Mouse (Mus musculus): ENCODE results near the gene Per1.

Per1 gene

GRCm38 (mm10) chr11:69118765-69119164, 23.7 kb downstream of the Per1 start:
- DNase-seq, result peak; percentile 60 to 86

GRCm38 (mm10) chr11:69119446-69120155, 24.6 kb downstream of the Per1 start:
- DNase-seq, result no peak

- no peak for DNase-seq
Observed at GRCm38 (mm10) chr11:69120221-69121000, 25.4 kb downstream of the Per1 start, which contains the start of gene Hes7. Gene Hes7 (plus strand): TSS chr11:69120404.

- DNase-seq, result peak in 1 of 2 experiments; percentile 32
Observed at GRCm38 (mm10) chr11:69121001-69121740, 26.2 kb downstream of the Per1 start.

GRCm38 (mm10) chr11:69121741-69122335, 26.8 kb downstream of the Per1 start:
- no peak for DNase-seq

GRCm38 (mm10) chr11:69122336-69122951, 27.4 kb downstream of the Per1 start, which contains the start of gene 9130213A22Rik:
Gene 9130213A22Rik (minus strand): TSS chr11:69122589.
- peak; percentile 77 to 85 for DNase-seq

GRCm38 (mm10) chr11:69123056-69123692, 28.2 kb downstream of the Per1 start:
- peak; percentile 79 to 85 for DNase-seq

- DNase-seq, result peak; percentile 67 to 79
Observed at GRCm38 (mm10) chr11:69123693-69124497, 28.9 kb downstream of the Per1 start.

- peak in 1 of 2 experiments; percentile 62 for DNase-seq
Observed at GRCm38 (mm10) chr11:69124498-69124847, 29.5 kb downstream of the Per1 start.

GRCm38 (mm10) chr11:69125041-69125851, 30.2 kb downstream of the Per1 start:
- DNase-seq, result peak; percentile 71 to 75

- no peak for DNase-seq
Observed at GRCm38 (mm10) chr11:69125852-69125918, 30.7 kb downstream of the Per1 start, which contains the start of gene Aloxe3. Gene Aloxe3 (plus strand): TSS chr11:69125896.

GRCm38 (mm10) chr11:69125919-69126705, 31.1 kb downstream of the Per1 start:
- DNase-seq, result peak in 1 of 2 experiments; percentile 34

- no peak for DNase-seq
Observed at GRCm38 (mm10) chr11:69126706-69127095, 31.7 kb downstream of the Per1 start.

- no peak for DNase-seq
Observed at GRCm38 (mm10) chr11:69128426-69129122, 33.6 kb downstream of the Per1 start.

- DNase-seq, result no peak
Observed at GRCm38 (mm10) chr11:69133566-69133922, 38.5 kb downstream of the Per1 start.

- peak in 1 of 2 experiments; percentile 42 for DNase-seq
Observed at GRCm38 (mm10) chr11:69133923-69134621, 39.1 kb downstream of the Per1 start.

GRCm38 (mm10) chr11:69134622-69134968, 39.6 kb downstream of the Per1 start:
- DNase-seq, result no peak

GRCm38 (mm10) chr11:69135361-69135760, 40.3 kb downstream of the Per1 start:
- DNase-seq, result no peak

- no peak for DNase-seq
Observed at GRCm38 (mm10) chr11:69147546-69147945, 52.5 kb downstream of the Per1 start.
